Mouse (Mus musculus) mouse trophoblast stem cell (cell line): Measurements from ENCODE around the gene Fmod.

ENCODE experiments used
- in situ Hi-C, 2 experiments: fragments of 300-500 bp; cut with MseI, MboI; formaldehyde crosslinking; loops; 2 replicates in 1 of 2; 3 replicates in 1 of 2; pipeline ENCODE4 v1.15.1; 2025

The Fmod gene

DNA sequence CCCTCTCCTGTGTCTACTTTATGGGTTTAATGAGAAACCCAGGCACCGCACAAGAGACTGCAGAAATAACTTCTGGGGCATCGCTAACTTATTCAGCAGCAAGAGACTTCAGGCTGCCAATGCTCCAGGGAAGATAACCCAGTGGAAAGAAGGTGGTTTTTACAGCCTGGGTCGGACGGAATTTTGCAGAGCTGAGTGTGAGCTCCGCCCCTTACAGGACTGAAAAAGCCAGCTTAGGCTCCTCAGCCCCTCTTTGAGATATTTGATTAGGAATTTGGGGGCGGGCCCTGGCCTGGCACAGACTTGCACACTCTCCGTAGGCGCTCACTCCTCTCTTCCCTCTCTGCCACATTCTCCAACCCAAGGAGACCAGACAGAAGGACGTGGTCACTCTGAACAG, at the start of gene Fmod:
TSS of gene Fmod (plus strand) at position 83 of the 400 bp plus-strand sequence.
- in situ Hi-C loops, result no loop called here

DNA sequence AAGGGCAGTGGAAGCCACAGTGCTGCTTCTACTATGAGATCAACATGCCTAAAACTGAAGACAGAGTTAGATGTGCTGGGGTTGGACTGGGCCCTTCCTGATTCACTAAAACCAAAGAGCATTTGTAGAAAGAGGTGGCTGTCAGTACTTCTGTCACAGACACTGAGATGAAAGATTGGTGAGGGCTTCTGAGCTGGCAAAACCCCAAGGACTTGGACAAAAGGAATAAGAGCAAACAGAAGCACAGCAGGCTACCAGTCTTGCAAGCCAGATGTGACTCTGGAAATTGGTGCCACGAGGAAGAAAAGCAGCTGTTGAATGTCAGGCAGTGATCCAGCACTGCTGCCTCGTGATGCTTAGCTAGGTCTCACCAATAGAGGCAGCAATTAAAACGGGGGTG, 48.2 kb upstream of the Fmod start:
- in situ Hi-C loops, result no loop called here

- in situ Hi-C loops, result no loop called here
Measured at GRCm38 (mm10) chr1:133991277-133991676, 45.8 kb upstream of the Fmod start.

GRCm38 (mm10) chr1:134005490-134005889, 31.6 kb upstream of the Fmod start:
- in situ Hi-C loops, result no loop called here

DNA sequence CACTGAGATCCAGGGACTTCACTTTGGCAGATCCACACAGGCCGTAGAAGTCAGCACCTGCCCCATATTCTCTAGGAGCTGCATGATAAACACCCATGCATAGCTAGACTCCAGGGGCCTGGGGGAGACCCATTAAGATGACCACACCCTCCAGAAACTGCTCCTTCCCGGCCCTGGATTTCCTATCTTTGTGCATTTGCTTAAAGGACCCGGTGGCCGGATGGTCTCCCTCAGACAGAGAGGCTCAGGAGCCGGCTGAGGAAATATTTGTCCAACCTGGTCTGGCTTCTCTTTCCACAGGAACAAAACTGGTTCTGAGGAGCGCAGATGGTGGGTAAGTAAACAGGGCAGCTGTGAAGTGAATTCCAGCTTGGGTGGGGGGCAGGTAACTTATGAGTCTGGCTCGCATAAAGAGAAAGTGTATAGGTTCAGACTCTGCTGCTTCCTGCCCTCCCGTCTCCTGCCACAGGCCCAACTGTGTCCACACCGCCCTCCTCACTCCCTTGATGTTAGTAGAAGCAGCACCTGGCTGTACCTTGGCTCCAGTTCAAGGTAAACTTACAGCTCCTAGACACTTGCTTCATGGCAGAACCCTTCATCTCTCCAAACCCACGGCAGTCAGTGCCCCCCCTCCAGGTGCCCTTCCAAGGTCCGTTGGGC, 30.8 kb upstream of the Fmod start:
- in situ Hi-C loops, result no loop called here

- in situ Hi-C loops, result no loop called here
Measured at GRCm38 (mm10) chr1:134024293-134024971, 12.6 kb upstream of the Fmod start.

DNA sequence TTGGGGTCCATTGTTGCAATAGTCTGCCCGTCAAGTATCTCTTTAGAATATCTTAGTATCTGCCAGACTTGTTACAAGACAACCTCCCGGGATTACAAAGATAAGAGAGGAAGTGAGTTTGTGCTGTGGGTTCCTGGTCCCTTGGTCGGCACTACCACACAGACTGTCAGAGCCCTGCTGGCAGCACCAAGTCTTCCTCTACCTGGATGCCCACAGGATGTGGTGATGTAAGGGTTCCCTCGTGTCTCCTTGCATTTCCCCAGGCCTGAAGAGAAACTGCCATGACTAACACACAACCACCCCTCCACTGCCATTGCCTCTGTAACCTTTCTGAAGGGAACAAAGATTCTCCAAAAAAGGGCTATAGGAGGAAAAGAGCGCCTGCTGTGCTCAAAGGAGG, 11.1 kb upstream of the Fmod start:
- in situ Hi-C loops, result no loop called here

DNA sequence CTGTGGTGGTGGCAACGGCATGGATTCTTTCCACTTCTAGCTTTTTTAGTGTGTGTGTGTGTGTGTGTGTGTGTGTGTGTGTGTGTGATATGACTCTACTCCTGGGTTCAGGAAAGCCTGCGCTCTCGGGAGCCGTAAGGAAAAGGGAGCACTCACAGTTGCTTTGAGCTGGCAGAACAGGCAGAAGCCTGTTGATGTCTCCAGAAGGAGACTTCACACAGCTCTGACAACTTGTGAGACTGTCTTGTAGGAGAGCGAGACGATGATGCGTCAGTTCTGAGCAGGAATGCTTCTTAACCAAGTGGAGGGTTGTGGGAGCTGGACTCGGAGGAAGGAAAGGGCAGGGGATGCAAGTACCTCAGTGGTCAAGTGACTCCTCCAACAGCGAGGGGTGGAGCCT, 10.3 kb upstream of the Fmod start:
- in situ Hi-C loops, result no loop called here

DNA sequence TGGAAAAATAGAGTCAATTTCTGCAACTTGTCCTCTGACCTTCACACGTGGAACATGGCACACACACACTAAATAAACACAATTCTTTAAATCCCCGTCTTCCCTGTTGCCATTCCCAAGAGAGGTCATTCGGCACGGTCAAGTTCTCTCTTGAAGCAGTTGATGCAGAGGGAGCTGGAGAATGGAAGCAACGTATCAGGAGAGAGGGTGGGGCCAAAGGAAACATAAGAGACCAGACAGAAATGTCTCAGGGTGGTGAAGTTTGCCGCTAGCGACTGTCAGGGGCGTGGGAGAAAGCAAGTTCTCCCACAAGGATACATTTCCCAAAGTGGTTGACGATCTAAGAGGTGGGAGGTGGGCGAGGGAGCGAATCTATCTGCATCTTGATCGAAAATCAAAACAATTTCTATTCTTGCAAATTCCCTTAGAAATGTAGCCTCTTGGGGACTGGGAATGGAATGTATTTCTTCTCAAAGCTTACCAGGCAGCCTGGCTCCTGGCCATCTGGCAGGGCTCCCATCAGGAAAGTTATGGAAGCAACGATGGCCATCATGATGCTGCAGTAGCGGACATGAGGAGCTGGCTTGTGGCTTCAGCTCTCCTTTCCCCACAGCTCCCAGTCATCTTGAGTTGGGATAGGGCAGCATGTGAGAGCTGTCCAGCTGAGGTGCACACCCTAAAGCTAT, 8.8 kb upstream of the Fmod start:
- in situ Hi-C loops, result no loop called here

GRCm38 (mm10) chr1:134036492-134036891, 562 bp upstream of the Fmod start:
- in situ Hi-C loops, result no loop called here

- in situ Hi-C loops, result no loop called here
Measured at GRCm38 (mm10) chr1:134038336-134038735, 1.3 kb downstream of the Fmod start.

DNA sequence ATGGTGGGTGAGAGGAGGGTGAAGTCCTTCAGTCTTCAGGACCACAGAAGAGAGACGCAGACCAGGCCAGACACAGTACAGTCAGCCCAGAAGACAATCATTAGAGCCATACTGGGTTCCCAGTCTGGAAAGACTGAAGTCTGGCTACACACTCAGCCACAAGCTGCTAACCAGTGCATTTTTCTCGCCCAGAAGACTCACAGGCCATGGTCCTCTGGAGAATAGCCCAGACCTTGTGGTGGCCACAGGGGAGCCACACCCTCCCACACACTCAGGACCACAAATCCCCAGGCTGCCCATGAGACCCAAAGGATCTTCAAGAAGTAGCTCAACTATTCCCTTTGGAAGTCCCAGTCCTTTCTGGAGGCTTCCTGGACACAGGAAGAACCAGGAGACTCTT, 2.3 kb downstream of the Fmod start:
- in situ Hi-C loops, result no loop called here

DNA sequence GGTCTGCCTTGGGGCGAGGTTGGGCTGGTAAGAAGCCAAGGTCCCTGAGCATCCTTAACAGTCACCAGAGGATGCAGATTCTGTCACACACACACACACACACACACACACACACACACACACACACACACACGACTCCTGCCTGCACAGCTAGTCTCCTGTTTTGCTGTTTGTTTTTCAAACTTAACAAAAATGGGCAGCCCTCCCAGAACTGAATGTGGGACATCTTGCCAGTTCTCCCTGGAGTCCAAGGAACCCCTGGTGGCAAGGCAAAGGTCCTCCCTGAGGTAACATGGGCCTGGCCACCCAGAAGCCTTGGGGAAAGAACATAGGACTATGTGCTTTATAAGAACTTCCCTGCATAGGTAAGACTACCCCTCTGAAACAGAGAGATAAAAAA, 4.8 kb downstream of the Fmod start:
- in situ Hi-C loops, result loop anchor here (5.0 to 10.0 kb wide), 2 partner anchors 130 to 307 kb away; no protein-coding TSS in a partner anchor

GRCm38 (mm10) chr1:134042341-134042740, 5.3 kb downstream of the Fmod start:
- in situ Hi-C loops, result loop anchor here (5.0 to 10.0 kb wide), 2 partner anchors 130 to 308 kb away; no protein-coding TSS in a partner anchor

DNA sequence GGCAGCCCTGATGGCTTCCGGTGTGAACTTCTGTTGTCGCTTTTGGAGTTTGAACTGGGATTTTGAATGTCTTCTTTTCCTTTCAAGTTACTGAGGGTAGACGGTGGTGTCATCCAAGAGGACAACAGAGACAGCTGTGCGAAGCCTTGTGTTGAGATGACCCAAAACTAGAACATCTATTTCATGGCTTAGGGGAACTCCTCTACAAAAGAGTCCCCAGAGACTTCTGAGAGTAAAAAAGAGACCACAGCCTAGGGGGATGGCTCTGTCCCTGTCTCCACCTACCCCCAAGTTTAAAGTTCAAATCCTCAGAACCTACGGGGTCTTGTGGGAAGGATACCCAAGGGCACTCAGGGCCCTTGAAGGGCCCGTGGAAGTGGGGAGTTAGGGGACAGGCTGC, 7.8 kb downstream of the Fmod start:
- in situ Hi-C loops, result loop anchor here (5.0 to 10.0 kb wide), 2 partner anchors 133 to 310 kb away; no protein-coding TSS in a partner anchor

- in situ Hi-C loops, result loop anchor here (5.0 to 10.0 kb wide), 2 partner anchors 134 to 311 kb away; no protein-coding TSS in a partner anchor
Measured at GRCm38 (mm10) chr1:134045971-134046370, 8.9 kb downstream of the Fmod start.

DNA sequence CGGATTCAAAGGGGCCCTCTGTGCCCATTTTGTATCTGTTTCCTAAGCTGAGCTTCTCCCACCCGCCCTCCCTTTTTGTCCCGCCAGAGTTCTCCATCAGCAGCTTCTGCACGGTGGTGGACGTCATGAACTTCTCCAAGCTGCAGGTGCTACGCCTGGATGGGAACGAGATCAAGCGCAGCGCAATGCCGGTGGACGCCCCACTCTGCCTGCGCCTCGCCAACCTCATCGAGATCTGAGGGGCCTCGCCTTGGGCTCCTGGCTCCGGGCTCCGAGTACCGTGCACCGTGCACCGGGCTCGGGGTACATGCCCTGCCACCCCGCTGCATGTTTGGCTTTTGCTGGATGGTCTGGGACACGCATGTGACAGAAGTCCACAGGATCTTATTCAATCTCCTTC, 9.3 kb downstream of the Fmod start:
- in situ Hi-C loops, result loop anchor here (5.0 to 10.0 kb wide), 2 partner anchors 134 to 312 kb away; no protein-coding TSS in a partner anchor

DNA sequence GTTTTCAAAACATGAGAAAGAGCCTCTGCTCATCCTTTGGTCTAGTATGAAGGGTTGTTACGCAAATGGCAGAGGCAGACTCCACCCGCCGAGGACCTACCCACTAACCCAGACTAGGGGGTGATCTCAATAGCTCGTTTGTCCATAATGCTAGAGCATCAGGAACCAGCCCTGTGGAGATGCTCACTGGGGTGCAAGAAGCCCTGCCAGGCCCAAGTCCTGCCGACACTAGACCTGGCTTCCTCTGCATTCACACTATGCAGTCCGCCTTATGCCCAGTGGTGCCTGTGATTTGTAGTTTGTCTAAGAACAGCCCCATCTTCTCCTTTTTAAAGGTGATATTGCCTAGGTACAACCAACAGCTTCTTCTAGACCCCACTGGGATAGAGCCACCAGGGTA, 10.4 kb downstream of the Fmod start:
- in situ Hi-C loops, result loop anchor here (5.0 to 10.0 kb wide), 2 partner anchors 135 to 313 kb away; no protein-coding TSS in a partner anchor

GRCm38 (mm10) chr1:134048759-134049158, 11.7 kb downstream of the Fmod start:
- in situ Hi-C loops, result loop anchor here (5.0 to 10.0 kb wide), 2 partner anchors 136 to 314 kb away; no protein-coding TSS in a partner anchor

DNA sequence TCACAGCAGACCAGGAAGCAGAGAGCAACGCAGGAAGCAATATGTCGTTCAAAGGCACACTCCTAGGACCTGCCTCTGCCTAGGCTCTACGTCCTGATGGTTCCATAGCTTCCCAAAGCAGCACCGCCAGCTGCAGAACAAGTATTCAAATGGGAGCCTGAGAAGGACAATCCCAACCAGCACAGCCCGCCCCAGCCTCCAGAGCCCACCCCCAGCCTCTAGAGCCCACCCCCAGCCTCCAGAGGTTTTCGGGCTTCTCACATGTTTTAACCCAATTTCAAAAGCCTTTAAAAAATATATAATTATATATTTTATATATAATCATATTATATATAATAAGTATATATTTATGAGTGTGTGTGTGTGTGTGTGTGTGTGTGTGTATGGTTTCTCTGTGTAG, 12.5 kb downstream of the Fmod start:
- in situ Hi-C loops, result loop anchor here (5.0 to 10.0 kb wide), 2 partner anchors 137 to 315 kb away; no protein-coding TSS in a partner anchor

GRCm38 (mm10) chr1:134053207-134053606, 16.2 kb downstream of the Fmod start:
- in situ Hi-C loops, result loop anchor here in 1 of 2 experiments (5.0 kb wide), 1 partner anchor 54 kb away; no protein-coding TSS in a partner anchor

DNA sequence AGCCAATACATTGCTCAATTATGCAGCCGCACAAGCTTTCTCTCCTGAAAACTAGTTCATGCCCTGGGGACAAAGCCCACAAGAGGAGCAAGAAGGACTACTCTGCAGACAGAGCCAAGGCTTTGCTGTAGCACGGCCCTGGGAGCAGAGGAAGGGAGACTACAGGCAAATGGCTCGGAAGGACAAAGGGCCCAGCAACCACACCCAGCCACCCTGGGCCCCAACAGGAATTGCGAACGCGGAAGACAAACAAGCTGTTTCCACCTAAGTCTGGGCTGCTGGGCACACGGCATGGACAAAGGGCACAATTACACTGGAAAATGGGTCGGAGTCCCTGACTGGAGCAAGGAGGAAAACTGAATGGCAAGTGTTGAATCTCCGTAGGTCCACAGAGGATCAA, 18.0 kb downstream of the Fmod start:
- in situ Hi-C loops, result loop anchor here in 1 of 2 experiments (5.0 kb wide), 1 partner anchor 52 kb away; no protein-coding TSS in a partner anchor
